Mouse (Mus musculus) thymus, adult 2 months (tissue): ENCODE results near the gene Skida1.

Experiments
- CTCF ChIP-seq: fragments of 200-500 bp; IDR thresholded peaks from 2 replicates; pipeline ENCODE4 v1.5.1; 2012; ENCODE audit warnings: mild to moderate bottlenecking, control low read depth, low read length, moderate library complexity, borderline replicate concordance; ENCODE audit not compliant: control insufficient read depth, poor library complexity, insufficient read depth; ENCODE audit errors: extremely low read depth
- POLR2A ChIP-seq: fragments of 200-500 bp; IDR thresholded peaks from 2 replicates; pipeline ENCODE4 v1.6.1; 2012; ENCODE audit warnings: mild to moderate bottlenecking, low read length, control low read depth, moderate library complexity; ENCODE audit not compliant: control insufficient read depth, poor library complexity, insufficient read depth; ENCODE audit errors: extremely low read depth

GRCm38 (mm10) chr2:18025116-18025515 is 23.7 kb downstream of the Skida1 start:
- no peak for TF ChIP-seq POLR2A
- TF ChIP-seq CTCF = no peak
